Mouse (Mus musculus): ENCODE measurements around the gene Camkmt. TPM values are rescaled to one million over a fixed set of nuclear protein-coding genes. Genes with fewer than 3 reads are reported as not detected.

Gene Camkmt
- total RNA-seq, 2 experiments from 2014 or later: 12.8 to 13.6 TPM

- no peak for DNase-seq (ENCODE audit: extremely low spot score in 1 of 2, low spot score in 2 of 2)
- no peak overlapping the region for H3K4me3 ChIP-seq
Observed at GRCm38 (mm10) chr17:85495871-85496270, 405.5 kb downstream of the Camkmt start.

GRCm38 (mm10) chr17:85504888-85505287, 414.5 kb downstream of the Camkmt start:
- no peak for TF ChIP-seq CTCF (IDR thresholded peaks at IDR 0.05)
- Histone ChIP-seq H3K27ac (no peak overlapping the region), H3K4me3 (no peak overlapping the region)
- intact Hi-C loops (cut with DNase I): no loop called here
- DNase-seq (ENCODE audit: extremely low spot score in 1 of 2, low spot score in 2 of 2): no peak

More at GRCm38 (mm10) chr17:85495871-85496270, 405.5 kb downstream of the Camkmt start:
- H3K27ac ChIP-seq: no peak overlapping the region
- TF ChIP-seq CTCF (IDR thresholded peaks at IDR 0.05): no peak
- intact Hi-C loops (cut with DNase I): no loop called here

DNA sequence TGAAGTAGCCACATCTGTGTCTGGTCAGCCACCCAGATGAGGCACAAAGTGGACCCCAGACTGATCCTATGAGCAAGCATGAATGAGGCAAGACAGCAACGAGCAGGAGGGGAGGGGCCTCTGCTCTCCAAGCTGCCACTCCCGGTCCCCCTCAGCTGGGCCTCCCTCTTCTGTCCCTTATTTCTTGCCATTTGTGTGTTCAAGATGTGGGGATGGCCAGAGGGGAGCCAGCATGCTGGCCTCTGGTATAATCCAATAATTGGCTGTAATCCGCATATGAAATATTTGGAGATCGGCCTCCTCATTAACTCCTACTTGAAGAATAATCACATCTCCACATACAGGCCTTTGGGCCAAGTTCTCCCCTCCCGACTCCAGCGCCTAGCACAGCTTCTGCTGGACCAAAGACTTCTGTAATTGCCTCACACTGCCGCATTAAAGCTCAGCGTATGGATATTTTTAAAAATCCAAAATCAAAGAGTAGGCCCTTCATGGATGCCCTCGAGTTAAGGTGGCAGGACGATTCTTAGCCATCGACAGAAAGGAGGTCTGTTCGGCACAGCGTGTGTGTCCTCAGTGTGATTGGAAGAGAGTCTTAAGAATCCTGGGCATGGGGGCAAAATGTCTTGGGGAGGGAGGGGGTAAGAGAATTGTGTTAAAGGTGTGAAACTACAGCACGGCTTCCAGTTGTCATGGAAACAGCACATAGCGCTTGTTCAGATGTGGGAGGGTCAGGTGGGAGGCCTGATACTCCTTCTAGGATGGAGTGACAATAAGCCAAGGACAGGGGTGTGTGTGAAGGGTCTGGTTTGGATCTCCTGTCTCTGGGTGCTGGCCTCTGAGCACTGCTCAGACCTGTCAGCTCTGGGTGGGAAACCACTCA, 416.1 kb downstream of the Camkmt start:
- DNase-seq (ENCODE audit: extremely low spot score in 1 of 2, low spot score in 2 of 2): no peak
- no peak overlapping the region for H3K4me3 ChIP-seq
- intact Hi-C loops (cut with DNase I): no loop called here
- no peak overlapping the region for H3K27ac ChIP-seq
- TF ChIP-seq CTCF (IDR thresholded peaks at IDR 0.05): no peak

DNA sequence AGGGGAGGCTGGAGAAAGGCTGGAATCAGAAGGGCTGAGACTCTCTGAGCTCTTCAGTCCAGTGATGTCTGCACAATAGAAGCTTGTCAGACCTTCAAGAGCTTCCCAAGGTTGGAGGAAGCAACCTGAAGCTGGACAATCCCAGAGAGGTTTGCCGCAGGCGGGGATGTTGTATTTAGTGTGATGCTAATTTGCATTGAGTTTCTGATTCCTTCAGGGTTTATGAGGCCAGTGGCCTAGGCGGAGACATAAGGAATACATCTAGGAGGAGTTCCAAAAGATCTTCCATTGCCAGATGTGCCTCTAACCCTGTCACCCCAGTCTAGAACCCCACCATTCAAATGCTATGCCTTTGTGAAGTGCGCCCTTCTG, 416.7 kb downstream of the Camkmt start:
- TF ChIP-seq CTCF (IDR thresholded peaks at IDR 0.05): no peak
- H3K4me3 ChIP-seq: no peak overlapping the region
- intact Hi-C loops (cut with DNase I): no loop called here

More for the DNA sequence above, 416.7 kb downstream of the Camkmt start:
- H3K27ac ChIP-seq: no peak overlapping the region
- no peak for DNase-seq (ENCODE audit: extremely low spot score in 1 of 2, low spot score in 2 of 2)

Other genes starting within 250 kb of the Camkmt start
- 100 to 1,000 TPM; 148 to 163 TPM for gene Ppm1b, start 133.8 kb upstream of the Camkmt start, total RNA-seq (2021)
- gene Slc3a1, start 62.2 kb upstream of the Camkmt start, total RNA-seq (2021): under 1 TPM; 0.26 to 0.38 TPM
- gene Prepl, start 311 bp upstream of the Camkmt start, total RNA-seq (2021): 100 to 1,000 TPM; 370 to 404 TPM

All from left cerebral cortex, adult 2 months (tissue).